Mouse (Mus musculus): ENCODE data around the gene Mslnl. TPM values are rescaled to one million over a fixed set of nuclear protein-coding genes. Genes with fewer than 3 reads are reported as not detected.

Mslnl gene
- total and polyA plus RNA-seq, 2 experiments from 2014 or later = not detected

- peaks cover 11% of the 10 kb centered on the region; the same call in 1 of the 2 replicates for H3K27me3 ChIP-seq (ENCODE audit: insufficient read depth, low read length)
- no peak for ATAC-seq (ENCODE audit: low FRiP score)
- peak overlapping the region; percentile 79 for H3K4me2 ChIP-seq (ENCODE audit: low read depth, low read length, poor library complexity, severe bottlenecking)
- no peaks in the 10 kb centered on the region for H3K36me3 ChIP-seq (ENCODE audit: insufficient read depth, low read length)
- peak overlapping the region; percentile 32; the same call in 1 of the 2 replicates for H3K27ac ChIP-seq (ENCODE audit: low read depth, low read length)
- DNase-seq (ENCODE audit: low spot score) = no peak
- H3K9me3 ChIP-seq (ENCODE audit: low read length) = no peaks in the 10 kb centered on the region
- TF ChIP-seq CTCF (IDR thresholded peaks at IDR 0.05) = no peak
- peak overlapping the region; percentile 51 for H3K4me3 ChIP-seq (ENCODE audit: low read depth, low read length)
- H3K9ac ChIP-seq (replicated peaks; ENCODE audit: low read length, poor library complexity, severe bottlenecking) = 0 out of 2 replicates have a peak overlapping the region, but pooled peaks have one; percentile 29
- H3K4me1 ChIP-seq (ENCODE audit: insufficient read depth, low read length) = peaks cover 10% of the 10 kb centered on the region; the same call in 1 of the 2 replicates
- WGBS = 3% methylated on average over 37 of the region's 37 CpGs
These were observed 60.4 kb downstream of the Mslnl start for GRCm38 (mm10) chr17:25796211-25796771.

GRCm38 (mm10) chr17:25796951-25797369, 61.1 kb downstream of the Mslnl start, which contains the start of gene Metrn:
Gene Metrn (minus strand): TSS chr17:25797136.
- H3K9me3 ChIP-seq (ENCODE audit: low read length) = no peaks in the 10 kb centered on the region
- peak within 1 kb of the TSS; percentile 79 for H3K4me2 ChIP-seq (ENCODE audit: low read depth, low read length, poor library complexity, severe bottlenecking)
- H3K27me3 ChIP-seq (ENCODE audit: insufficient read depth, low read length) = peaks cover 11% of the 10 kb centered on the region; the same call in 1 of the 2 replicates
- no peak for TF ChIP-seq CTCF (IDR thresholded peaks at IDR 0.05)
- H3K4me1 ChIP-seq (ENCODE audit: insufficient read depth, low read length) = peaks cover 10% of the 10 kb centered on the region; the same call in 1 of the 2 replicates
- DNase-seq (ENCODE audit: low spot score) (peak; percentile 78), ATAC-seq (ENCODE audit: low FRiP score) (no peak)
- H3K27ac ChIP-seq (ENCODE audit: low read depth, low read length) = peak within 1 kb of the TSS; percentile 32; the same call in 1 of the 2 replicates
- H3K36me3 ChIP-seq (ENCODE audit: insufficient read depth, low read length) = no peaks in the 10 kb centered on the region
- H3K9ac ChIP-seq (replicated peaks; ENCODE audit: low read length, poor library complexity, severe bottlenecking) = 0 out of 2 replicates have a peak within 1 kb of the TSS, but pooled peaks have one; percentile 36
- WGBS = 0% methylated on average over 27 of the region's 35 CpGs
- peak within 1 kb of the TSS; percentile 51 for H3K4me3 ChIP-seq (ENCODE audit: low read depth, low read length)

Small RNA genes within 50 kb of the gene (microRNA-seq; reads per million reads assigned to microRNA genes)
- gene Gm25083 (ENCODE audit: borderline number of aligned reads) (not detected), gene Mir6966 (ENCODE audit: borderline number of aligned reads) (not detected)

Other genes with a start within 250 kb of the Mslnl start
- gene Sstr5, start 238.8 kb upstream of the Mslnl start, total RNA-seq (2014; rRNA removed) = 1.9 and 2.0 TPM in 2 replicates
- gene Sstr5, start 238.8 kb upstream of the Mslnl start, polyA plus RNA-seq (2015; fragmentation: Nextera tagmentation; extraction: Ambion mirVana) = 1.7 and 2.4 TPM in 2 replicates
- 21.5 and 31.0 TPM in 2 replicates for gene Sox8, start 165.4 kb upstream of the Mslnl start, total RNA-seq (2014; rRNA removed)
- 16.3 and 19.9 TPM in 2 replicates for gene Sox8, start 165.4 kb upstream of the Mslnl start, polyA plus RNA-seq (2015; fragmentation: Nextera tagmentation; extraction: Ambion mirVana)
- gene Lmf1, start 157.0 kb upstream of the Mslnl start, total RNA-seq (2014; rRNA removed) = 27.3 and 27.6 TPM in 2 replicates
- gene Lmf1, start 157.0 kb upstream of the Mslnl start, polyA plus RNA-seq (2015; fragmentation: Nextera tagmentation; extraction: Ambion mirVana) = 19.8 and 23.0 TPM in 2 replicates
- 34.4 and 42.2 TPM in 2 replicates for gene Gng13, start 18.9 kb upstream of the Mslnl start, total RNA-seq (2014; rRNA removed)
- 21.0 and 25.8 TPM in 2 replicates for gene Gng13, start 18.9 kb upstream of the Mslnl start, polyA plus RNA-seq (2015; fragmentation: Nextera tagmentation; extraction: Ambion mirVana)
- gene Chtf18, start 8.6 kb upstream of the Mslnl start, total RNA-seq (2014; rRNA removed) = 3.4 and 5.8 TPM in 2 replicates
- gene Chtf18, start 8.6 kb upstream of the Mslnl start, polyA plus RNA-seq (2015; fragmentation: Nextera tagmentation; extraction: Ambion mirVana) = 2.2 and 2.5 TPM in 2 replicates
- 8.0 and 10.5 TPM in 2 replicates for gene Rpusd1, start 8.4 kb upstream of the Mslnl start, total RNA-seq (2014; rRNA removed)
- gene Rpusd1, start 8.4 kb upstream of the Mslnl start, polyA plus RNA-seq (2015; fragmentation: Nextera tagmentation; extraction: Ambion mirVana) = 26.7 and 33.3 TPM in 2 replicates
- gene Msln, start 18.3 kb downstream of the Mslnl start, total RNA-seq (2014; rRNA removed) = 0.52 and 1.6 TPM in 2 replicates
- gene Msln, start 18.3 kb downstream of the Mslnl start, polyA plus RNA-seq (2015; fragmentation: Nextera tagmentation; extraction: Ambion mirVana) = 2.2 and 3.6 TPM in 2 replicates
- 25.2 and 27.3 TPM in 2 replicates for gene Narfl, start 37.7 kb downstream of the Mslnl start, total RNA-seq (2014; rRNA removed)
- 25.1 and 27.2 TPM in 2 replicates for gene Narfl, start 37.7 kb downstream of the Mslnl start, polyA plus RNA-seq (2015; fragmentation: Nextera tagmentation; extraction: Ambion mirVana)
- 149 and 156 TPM in 2 replicates for gene Haghl, start 49.6 kb downstream of the Mslnl start, total RNA-seq (2014; rRNA removed)
- gene Haghl, start 49.6 kb downstream of the Mslnl start, polyA plus RNA-seq (2015; fragmentation: Nextera tagmentation; extraction: Ambion mirVana) = 206 and 228 TPM in 2 replicates
- gene Ccdc78, start 50.5 kb downstream of the Mslnl start, total RNA-seq (2014; rRNA removed) = 0.44 TPM in 1 of 2 replicates, not detected in the other
- gene Ccdc78, start 50.5 kb downstream of the Mslnl start, polyA plus RNA-seq (2015; fragmentation: Nextera tagmentation; extraction: Ambion mirVana) = 0.39 and 0.65 TPM in 2 replicates
- gene Fam173a, start 56.9 kb downstream of the Mslnl start, total RNA-seq (2014; rRNA removed) = 65.8 and 74.2 TPM in 2 replicates
- 106 and 116 TPM in 2 replicates for gene Fam173a, start 56.9 kb downstream of the Mslnl start, polyA plus RNA-seq (2015; fragmentation: Nextera tagmentation; extraction: Ambion mirVana)
- not detected in 2 replicates for gene AC134908.4, start 59.6 kb downstream of the Mslnl start, total RNA-seq (2014; rRNA removed)
- 0.89 TPM in 1 of 2 replicates, not detected in the other for gene AC134908.4, start 59.6 kb downstream of the Mslnl start, polyA plus RNA-seq (2015; fragmentation: Nextera tagmentation; extraction: Ambion mirVana)
- 155 and 236 TPM in 2 replicates for gene Metrn, start 61.1 kb downstream of the Mslnl start, total RNA-seq (2014; rRNA removed)
- gene Metrn, start 61.1 kb downstream of the Mslnl start, polyA plus RNA-seq (2015; fragmentation: Nextera tagmentation; extraction: Ambion mirVana) = 50.0 and 54.3 TPM in 2 replicates
- 140 and 154 TPM in 2 replicates for gene Fbxl16, start 73.0 kb downstream of the Mslnl start, total RNA-seq (2014; rRNA removed)
- gene Fbxl16, start 73.0 kb downstream of the Mslnl start, polyA plus RNA-seq (2015; fragmentation: Nextera tagmentation; extraction: Ambion mirVana) = 43.1 and 51.7 TPM in 2 replicates
- 33.4 and 37.6 TPM in 2 replicates for gene Wdr24, start 87.6 kb downstream of the Mslnl start, total RNA-seq (2014; rRNA removed)
- gene Wdr24, start 87.6 kb downstream of the Mslnl start, polyA plus RNA-seq (2015; fragmentation: Nextera tagmentation; extraction: Ambion mirVana) = 24.7 and 27.3 TPM in 2 replicates
- 39.1 and 46.2 TPM in 2 replicates for gene Jmjd8, start 92.8 kb downstream of the Mslnl start, total RNA-seq (2014; rRNA removed)
- 43.8 and 45.9 TPM in 2 replicates for gene Jmjd8, start 92.8 kb downstream of the Mslnl start, polyA plus RNA-seq (2015; fragmentation: Nextera tagmentation; extraction: Ambion mirVana)
- 237 and 248 TPM in 2 replicates for gene Stub1, start 97.4 kb downstream of the Mslnl start, total RNA-seq (2014; rRNA removed)
- 374 and 397 TPM in 2 replicates for gene Stub1, start 97.4 kb downstream of the Mslnl start, polyA plus RNA-seq (2015; fragmentation: Nextera tagmentation; extraction: Ambion mirVana)
- gene Rhbdl1, start 101.3 kb downstream of the Mslnl start, total RNA-seq (2014; rRNA removed) = 95.2 and 168 TPM in 2 replicates
- gene Rhbdl1, start 101.3 kb downstream of the Mslnl start, polyA plus RNA-seq (2015; fragmentation: Nextera tagmentation; extraction: Ambion mirVana) = 97.0 and 110 TPM in 2 replicates
- gene Gm20683, start 105.7 kb downstream of the Mslnl start, total RNA-seq (2014; rRNA removed) = 25.8 and 34.3 TPM in 2 replicates
- 11.9 and 14.2 TPM in 2 replicates for gene Gm20683, start 105.7 kb downstream of the Mslnl start, polyA plus RNA-seq (2015; fragmentation: Nextera tagmentation; extraction: Ambion mirVana)
- gene Rhot2, start 108.8 kb downstream of the Mslnl start, total RNA-seq (2014; rRNA removed) = 49.2 and 70.1 TPM in 2 replicates
- 15.4 and 16.2 TPM in 2 replicates for gene Rhot2, start 108.8 kb downstream of the Mslnl start, polyA plus RNA-seq (2015; fragmentation: Nextera tagmentation; extraction: Ambion mirVana)
- 36.2 and 44.3 TPM in 2 replicates for gene Wdr90, start 125.5 kb downstream of the Mslnl start, total RNA-seq (2014; rRNA removed)
- gene Wdr90, start 125.5 kb downstream of the Mslnl start, polyA plus RNA-seq (2015; fragmentation: Nextera tagmentation; extraction: Ambion mirVana) = 14.2 and 15.0 TPM in 2 replicates
- gene Mcrip2, start 132.7 kb downstream of the Mslnl start, total RNA-seq (2014; rRNA removed) = 14.6 and 29.9 TPM in 2 replicates
- 39.5 and 45.5 TPM in 2 replicates for gene Mcrip2, start 132.7 kb downstream of the Mslnl start, polyA plus RNA-seq (2015; fragmentation: Nextera tagmentation; extraction: Ambion mirVana)
- gene Mettl26, start 139.0 kb downstream of the Mslnl start, total RNA-seq (2014; rRNA removed) = 53.8 and 64.8 TPM in 2 replicates
- 67.3 and 74.0 TPM in 2 replicates for gene Mettl26, start 139.0 kb downstream of the Mslnl start, polyA plus RNA-seq (2015; fragmentation: Nextera tagmentation; extraction: Ambion mirVana)
- 0.77 and 1.7 TPM in 2 replicates for gene Wfikkn1, start 144.8 kb downstream of the Mslnl start, total RNA-seq (2014; rRNA removed)
- 0.42 and 0.56 TPM in 2 replicates for gene Wfikkn1, start 144.8 kb downstream of the Mslnl start, polyA plus RNA-seq (2015; fragmentation: Nextera tagmentation; extraction: Ambion mirVana)
- 42.1 and 43.0 TPM in 2 replicates for gene Rab40c, start 183.7 kb downstream of the Mslnl start, total RNA-seq (2014; rRNA removed)
- gene Rab40c, start 183.7 kb downstream of the Mslnl start, polyA plus RNA-seq (2015; fragmentation: Nextera tagmentation; extraction: Ambion mirVana) = 36.2 and 38.9 TPM in 2 replicates
- gene Pigq, start 208.9 kb downstream of the Mslnl start, total RNA-seq (2014; rRNA removed) = 73.6 and 111 TPM in 2 replicates
- 75.4 and 79.7 TPM in 2 replicates for gene Pigq, start 208.9 kb downstream of the Mslnl start, polyA plus RNA-seq (2015; fragmentation: Nextera tagmentation; extraction: Ambion mirVana)
- 0.47 and 0.60 TPM in 2 replicates for gene Nhlrc4, start 208.9 kb downstream of the Mslnl start, total RNA-seq (2014; rRNA removed)
- 0.35 and 0.91 TPM in 2 replicates for gene Nhlrc4, start 208.9 kb downstream of the Mslnl start, polyA plus RNA-seq (2015; fragmentation: Nextera tagmentation; extraction: Ambion mirVana)
- gene A930017K11Rik, start 216.5 kb downstream of the Mslnl start, total RNA-seq (2014; rRNA removed) = 2.9 and 4.1 TPM in 2 replicates
- 3.2 and 3.7 TPM in 2 replicates for gene A930017K11Rik, start 216.5 kb downstream of the Mslnl start, polyA plus RNA-seq (2015; fragmentation: Nextera tagmentation; extraction: Ambion mirVana)
- gene Capn15, start 249.8 kb downstream of the Mslnl start, total RNA-seq (2014; rRNA removed) = 29.7 and 36.8 TPM in 2 replicates
- 14.7 and 20.1 TPM in 2 replicates for gene Capn15, start 249.8 kb downstream of the Mslnl start, polyA plus RNA-seq (2015; fragmentation: Nextera tagmentation; extraction: Ambion mirVana)